Mouse (Mus musculus) heart, postnatal 14 days (tissue): ENCODE measurements around the gene Wnt16. TPM values are rescaled to one million over a fixed set of nuclear protein-coding genes. Genes with fewer than 3 reads are reported as not detected.
A peak's percentile ranks its signal among the peaks of the same experiment; 100 is the strongest.
"Not testable (repeated sequence)": the region's sequence is repeated elsewhere in the genome, so short reads cannot be mapped to it uniquely, and the experiment has no call there.

Experiments used
- DNase-seq, 2 experiments: peaks; one replicate each; pipeline ENCODE4 v3.0.0; 2021 to 2022
- intact Hi-C: fragments of 180-260 bp; cut with DNase I; formaldehyde crosslinking; loops from one replicate; pipeline ENCODE4 v1.15.1; 2025
- long read RNA-seq, 2 experiments: library from polyadenylated mRNA; stranded (forward); transcript quantifications; one replicate each; pipeline ENCODE4 v2.0.0; 2021
- total RNA-seq, 2 experiments: library from RNA; stranded (reverse); gene quantifications; 2 replicates each; pipeline ENCODE4 v1.2.3; 2021

Gene Wnt16
- total RNA-seq = under 1 TPM; 0.33 to 0.34 TPM
- long read RNA-seq, experiment 1 = 0 reads
- long read RNA-seq, experiment 2 = 0 reads

DNA sequence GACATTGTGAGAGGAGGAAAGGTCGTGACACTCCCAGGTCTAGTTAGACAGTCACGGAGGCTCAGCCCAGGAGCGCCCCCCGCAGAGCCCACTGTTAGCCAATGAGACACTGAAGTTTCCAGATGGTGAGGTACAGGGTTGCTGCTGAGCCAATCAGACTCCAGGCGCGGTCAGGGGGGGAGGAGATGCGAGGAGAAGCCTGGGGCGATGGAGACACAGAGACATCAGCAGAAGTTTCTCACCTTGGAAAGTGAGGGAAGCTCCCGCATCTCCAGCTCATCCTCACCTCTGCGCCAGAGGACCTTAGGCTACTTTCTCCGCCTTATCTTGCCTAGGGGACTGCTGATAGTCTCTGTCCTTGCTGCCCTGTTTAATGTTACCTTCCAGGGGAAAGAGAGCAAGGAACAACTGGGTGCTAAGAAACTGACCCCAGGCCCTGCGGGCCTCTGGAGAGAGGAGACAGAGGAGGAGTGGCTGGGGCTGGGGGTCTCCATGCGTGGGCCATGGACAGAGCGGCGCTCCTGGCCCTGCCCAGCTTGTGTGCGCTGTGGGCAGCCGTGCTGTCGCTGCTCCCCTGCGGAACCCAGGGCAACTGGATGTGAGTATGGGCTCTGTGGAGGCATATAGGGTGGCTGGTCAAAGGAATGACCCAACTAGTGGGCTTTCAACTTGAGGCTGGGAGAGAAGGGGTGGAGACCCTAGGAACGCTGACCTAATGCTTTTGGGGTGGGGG lies at the start of gene Wnt16:
Wnt16 (plus strand) TSS at position 224 of the 733 bp plus-strand sequence.
- DNase-seq = no peak
- intact Hi-C loops = no loop called here

DNA sequence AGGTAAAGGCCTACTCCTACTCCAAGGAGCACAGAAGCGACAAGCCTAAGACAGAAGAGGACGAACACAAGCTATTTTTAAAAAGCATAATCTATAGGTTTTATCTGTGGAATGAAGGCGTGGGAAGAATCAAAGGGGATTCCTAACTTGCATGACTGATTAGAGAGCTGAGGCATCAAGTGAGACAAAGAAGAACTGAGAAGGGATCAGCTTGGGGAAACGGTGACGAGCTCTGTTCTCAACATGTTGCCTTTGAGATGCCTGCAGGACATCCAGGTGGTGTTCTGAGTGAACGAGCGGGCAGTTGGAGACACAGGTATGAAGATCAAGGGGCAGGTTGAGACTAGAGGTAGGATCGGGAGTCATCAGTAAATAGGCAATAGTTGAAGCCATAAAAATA lies 44.7 kb upstream of the Wnt16 start:
- DNase-seq = no peak
- intact Hi-C loops = no loop called here

GRCm38 (mm10) chr6:22246696-22247095 lies 41.3 kb upstream of the Wnt16 start:
- no peak for DNase-seq
- intact Hi-C loops = no loop called here

- DNase-seq = no peak
- intact Hi-C loops = no loop called here
Measured at GRCm38 (mm10) chr6:22258784-22259183, 29.2 kb upstream of the Wnt16 start.

- intact Hi-C loops = no loop called here
- no peak for DNase-seq
Measured at GRCm38 (mm10) chr6:22262519-22262918, 25.5 kb upstream of the Wnt16 start.

GRCm38 (mm10) chr6:22264094-22264493 lies 23.9 kb upstream of the Wnt16 start:
- DNase-seq, intact Hi-C loops: not testable (repeated sequence)

DNA sequence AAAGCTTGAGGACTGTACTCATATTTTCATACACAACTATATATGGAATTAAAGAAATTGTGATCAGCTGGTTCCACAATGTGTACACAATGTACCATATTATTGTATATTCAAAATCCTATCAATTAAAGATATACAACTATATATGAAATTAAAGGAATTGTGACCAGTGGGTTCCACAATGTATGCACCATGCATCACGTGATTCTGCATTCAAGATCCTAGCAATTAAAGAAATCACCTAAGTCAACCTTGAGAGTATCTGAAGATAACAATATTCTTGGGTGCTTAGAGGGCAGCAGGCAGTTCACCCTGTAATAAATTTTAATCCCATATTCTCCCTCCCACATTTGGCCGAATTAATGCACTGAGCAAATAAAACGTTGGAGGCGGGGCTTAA lies 22.0 kb upstream of the Wnt16 start:
- intact Hi-C loops = no loop called here
- no peak for DNase-seq

DNA sequence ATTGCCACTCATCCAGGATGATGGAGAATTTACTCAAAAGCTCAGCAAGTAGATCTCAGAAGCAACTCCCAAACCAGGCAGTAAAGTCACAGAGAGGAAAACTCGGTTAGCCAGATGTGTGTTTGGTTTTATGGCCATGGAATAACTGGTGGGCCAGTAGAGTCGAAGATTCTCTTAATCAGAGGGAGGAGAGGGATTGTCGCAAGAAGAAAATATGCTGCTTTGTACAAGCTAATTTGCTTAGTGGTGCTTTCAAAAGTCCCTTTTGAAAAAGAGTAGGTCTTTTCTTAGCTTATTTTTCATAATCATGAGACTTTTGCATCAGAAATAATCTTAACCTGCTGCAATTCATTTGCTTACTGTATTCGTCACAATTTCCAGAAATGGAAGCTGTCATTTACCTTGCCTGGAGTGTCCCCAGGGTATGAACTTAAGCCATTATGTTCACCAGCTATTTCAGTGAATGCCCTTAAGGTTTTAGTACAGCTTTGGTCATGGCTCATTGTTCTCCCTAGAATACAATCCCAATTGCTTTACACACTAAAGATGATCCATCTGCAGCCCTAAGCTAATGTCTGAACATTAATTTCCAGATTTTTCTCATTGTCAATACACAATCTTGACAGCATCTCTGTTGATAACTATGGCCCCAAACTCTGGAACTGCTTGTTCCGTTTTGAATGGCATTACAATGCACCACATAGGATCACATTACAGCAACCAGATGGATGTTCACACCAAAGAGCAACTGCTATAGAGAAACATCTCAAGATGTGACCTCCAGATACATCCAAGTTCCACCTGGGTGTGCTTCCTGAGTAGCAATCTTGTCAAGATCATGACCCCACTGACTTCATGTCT lies 20.0 kb upstream of the Wnt16 start:
- no peak for DNase-seq
- intact Hi-C loops = no loop called here

DNA sequence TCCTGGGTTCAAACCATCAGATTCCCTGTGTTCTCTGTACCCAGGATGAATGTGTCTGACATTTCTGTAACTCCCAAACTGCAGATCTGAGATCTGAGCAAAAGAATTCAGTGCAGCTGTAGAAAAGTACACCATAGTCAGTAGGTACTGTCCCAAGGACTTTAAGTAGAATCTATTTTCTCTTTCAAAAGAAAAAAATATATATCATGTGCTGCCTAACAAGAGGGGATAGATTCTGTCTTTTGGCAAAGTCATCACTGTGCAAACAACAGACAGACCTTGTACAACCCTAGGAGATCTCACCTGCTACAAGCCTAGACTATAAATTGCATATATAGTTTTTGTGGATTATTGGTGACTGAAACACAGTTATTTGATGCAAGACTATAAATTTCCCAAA lies 19.4 kb upstream of the Wnt16 start:
- intact Hi-C loops = no loop called here
- DNase-seq = no peak

DNA sequence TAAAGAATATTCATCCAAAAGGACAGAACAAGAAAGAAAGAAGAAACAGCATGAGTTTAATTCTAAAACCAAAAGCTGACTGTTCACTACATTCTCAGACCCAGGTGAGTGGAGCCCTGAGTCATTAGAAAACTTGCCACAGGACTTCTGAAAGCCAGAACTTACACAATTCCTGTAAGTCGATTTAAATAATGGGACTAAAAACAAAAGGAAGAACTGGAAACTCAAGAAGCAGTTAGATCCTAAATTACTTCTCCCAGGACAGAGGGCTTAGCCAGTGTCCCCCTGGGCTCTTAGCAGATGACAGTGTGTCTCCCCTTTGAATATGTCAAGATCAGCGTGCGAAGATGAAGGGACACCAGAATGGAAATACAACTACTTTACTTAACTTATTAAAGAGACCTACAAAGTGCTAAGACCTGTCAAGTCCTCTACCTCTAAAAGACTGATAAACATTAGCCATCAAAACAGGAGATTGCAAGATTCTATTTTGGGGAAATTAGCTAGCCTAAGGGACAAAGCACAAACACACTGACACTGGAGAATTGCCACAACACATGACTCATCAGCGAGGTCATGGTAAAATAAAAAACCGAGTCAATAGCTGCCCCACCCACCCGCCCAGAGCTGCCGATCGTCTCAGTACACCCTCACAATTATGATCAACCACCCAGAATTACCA lies 18.0 kb upstream of the Wnt16 start:
- DNase-seq = peak in 1 of 2 experiments; percentile 23
- intact Hi-C loops = no loop called here

- intact Hi-C loops = no loop called here
- DNase-seq = no peak
Measured at GRCm38 (mm10) chr6:22277941-22278340, 10.1 kb upstream of the Wnt16 start.

DNA sequence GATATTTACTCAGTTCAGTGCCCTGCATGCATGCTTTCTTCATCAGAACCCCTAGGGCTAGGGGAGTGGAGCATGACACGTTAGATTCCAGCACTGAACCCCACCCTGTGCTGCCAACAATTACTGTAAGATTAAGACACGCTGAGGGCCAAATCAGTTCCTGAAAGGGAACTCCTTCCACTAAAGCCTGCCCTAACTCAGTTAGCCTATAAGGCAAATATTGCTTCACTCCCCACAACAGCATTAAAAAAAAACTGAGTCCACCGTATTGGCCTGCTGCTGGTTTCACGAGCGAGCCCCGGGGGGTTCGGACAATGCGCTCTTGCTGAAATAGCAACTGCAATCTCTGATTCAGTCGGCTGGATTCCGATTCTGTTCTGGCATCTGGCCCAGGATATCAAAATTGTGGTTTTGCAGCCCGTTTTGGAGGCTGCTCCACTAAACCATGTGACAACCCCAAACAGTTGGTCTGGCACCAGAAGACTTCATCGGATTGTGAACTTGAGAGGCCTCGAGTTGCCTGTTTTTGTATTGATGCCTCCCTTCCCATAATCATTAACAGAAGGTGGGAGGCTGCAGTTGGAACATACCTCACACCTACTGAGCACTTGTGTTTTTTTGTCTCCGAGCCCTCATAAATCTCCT lies 7.7 kb upstream of the Wnt16 start:
- peak; percentile 46 to 55 for DNase-seq
- intact Hi-C loops = no loop called here

- no peak for DNase-seq
- intact Hi-C loops = no loop called here
Measured at GRCm38 (mm10) chr6:22282405-22282804, 5.6 kb upstream of the Wnt16 start.

DNA sequence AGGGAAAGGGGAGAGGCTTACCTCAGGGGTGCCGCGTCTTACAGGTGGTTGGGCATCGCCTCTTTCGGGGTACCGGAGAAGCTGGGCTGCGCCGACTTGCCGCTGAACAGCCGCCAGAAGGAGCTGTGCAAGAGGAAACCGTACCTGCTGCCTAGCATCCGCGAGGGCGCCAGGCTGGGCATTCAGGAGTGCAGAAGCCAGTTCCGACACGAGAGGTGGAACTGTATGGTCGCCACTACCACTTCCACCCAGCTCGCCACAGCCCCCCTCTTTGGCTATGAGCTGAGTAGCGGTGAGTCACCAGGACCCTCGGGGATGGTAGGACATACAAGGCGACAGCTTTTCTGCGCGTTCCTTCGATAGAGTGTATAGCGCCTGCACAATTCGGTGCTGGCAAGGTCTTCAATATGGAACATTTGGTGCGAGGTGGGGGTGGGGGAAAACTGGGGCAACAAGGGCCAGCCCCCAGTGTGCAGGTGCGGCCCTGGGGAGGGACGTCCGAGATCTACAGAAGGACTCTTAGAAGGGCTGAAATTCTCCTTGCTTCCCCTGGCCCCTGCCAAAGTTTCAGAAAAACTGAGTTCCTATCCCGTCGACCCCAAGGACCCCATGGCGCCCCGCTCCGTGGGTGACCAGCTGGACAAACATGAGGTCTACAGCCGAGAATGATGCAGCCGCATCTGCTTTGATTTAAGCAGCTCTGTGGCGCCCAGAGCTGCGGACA lies 872 bp downstream of the Wnt16 start:
- DNase-seq = peak in 1 of 2 experiments; percentile 14

GRCm38 (mm10) chr6:22289461-22290021 lies 1.5 kb downstream of the Wnt16 start:
- no peak for DNase-seq
- intact Hi-C loops = no loop called here

More for the DNA sequence above, 872 bp downstream of the Wnt16 start:
- intact Hi-C loops = no loop called here

DNA sequence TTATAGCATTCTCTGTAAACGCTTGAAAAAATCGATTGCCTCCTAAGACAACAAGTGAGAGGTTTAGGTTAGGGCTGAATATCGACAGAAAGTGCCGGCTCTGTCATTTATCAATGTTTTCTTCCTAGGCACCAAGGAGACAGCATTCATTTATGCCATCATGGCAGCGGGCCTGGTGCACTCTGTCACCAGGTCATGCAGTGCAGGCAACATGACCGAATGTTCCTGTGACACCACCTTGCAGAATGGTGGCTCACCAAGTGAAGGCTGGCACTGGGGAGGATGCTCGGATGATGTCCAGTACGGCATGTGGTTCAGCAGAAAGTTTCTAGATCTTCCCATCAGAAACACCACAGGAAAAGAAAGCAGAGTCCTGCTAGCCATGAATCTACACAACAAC lies 2.8 kb downstream of the Wnt16 start:
- DNase-seq = no peak
- intact Hi-C loops = no loop called here

- intact Hi-C loops = no loop called here
Measured at GRCm38 (mm10) chr6:22292056-22292455, 4.0 kb downstream of the Wnt16 start.

DNA sequence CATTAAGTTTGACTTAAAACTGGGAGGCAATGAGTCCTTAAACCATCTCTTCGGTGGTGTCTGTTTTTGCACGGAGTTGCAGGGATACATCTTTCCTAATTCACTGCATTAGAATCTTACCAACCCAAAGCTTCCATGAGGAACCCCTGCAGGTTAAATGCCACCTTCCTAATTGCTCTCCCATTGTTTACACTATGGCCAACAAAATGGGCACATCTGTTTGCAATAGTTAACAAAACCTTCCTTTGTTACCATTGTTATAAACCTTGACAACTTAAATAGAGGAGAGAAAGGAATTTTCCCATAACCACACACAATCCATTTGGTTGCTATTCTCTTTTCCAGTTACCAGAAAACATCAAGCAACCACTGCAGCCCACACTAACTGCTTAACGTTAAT lies 5.9 kb downstream of the Wnt16 start:
- intact Hi-C loops = no loop called here
- DNase-seq = no peak

More at GRCm38 (mm10) chr6:22292056-22292455, 4.0 kb downstream of the Wnt16 start:
- DNase-seq = no peak

DNA sequence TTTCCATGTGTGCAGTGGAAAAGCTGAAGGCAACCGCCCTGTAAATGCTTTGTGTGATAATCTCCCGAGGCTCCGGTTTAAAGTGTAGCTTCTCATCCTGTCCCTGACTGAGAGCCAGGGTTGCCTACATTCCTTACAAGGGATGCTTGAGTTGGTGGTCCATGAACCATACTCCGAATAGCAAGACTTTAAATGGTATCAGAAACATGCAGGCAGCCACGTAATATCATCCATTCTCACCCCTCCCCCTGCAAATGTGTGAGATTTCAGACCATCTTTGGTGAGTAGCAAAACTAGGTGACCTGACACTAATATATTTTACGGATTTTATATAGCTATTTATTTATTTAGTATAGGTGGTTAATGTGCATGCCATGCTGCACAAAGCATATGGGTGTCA lies 9.0 kb downstream of the Wnt16 start:
- DNase-seq = no peak
- intact Hi-C loops = no loop called here

DNA sequence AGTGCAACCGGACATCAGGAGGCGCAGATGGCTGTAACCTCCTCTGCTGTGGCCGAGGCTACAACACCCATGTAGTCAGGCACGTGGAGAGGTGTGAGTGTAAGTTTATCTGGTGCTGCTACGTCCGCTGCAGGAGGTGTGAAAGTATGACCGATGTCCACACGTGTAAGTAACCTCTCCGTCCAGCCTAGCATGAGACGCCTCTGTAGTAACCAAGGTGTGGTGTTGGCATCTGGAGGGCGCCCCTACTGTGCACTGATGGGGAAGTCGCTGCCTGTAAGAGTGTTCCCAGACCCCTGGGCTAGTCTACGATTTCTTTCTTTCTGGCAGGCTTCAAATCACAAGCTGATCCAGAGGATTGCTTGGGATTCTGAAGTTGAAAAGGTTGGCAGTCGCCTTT lies 10.0 kb downstream of the Wnt16 start:
- intact Hi-C loops = no loop called here
- DNase-seq = no peak
